Mouse (Mus musculus) cortical plate, adult 2 months (tissue): ENCODE measurements around the gene Fam114a2.

ENCODE experiments used
- CTCF ChIP-seq: fragments of 200-500 bp; IDR thresholded peaks from 2 replicates; pipeline ENCODE4 v1.5.1; 2011; ENCODE audit warnings: mild to moderate bottlenecking, control low read depth, low read length; ENCODE audit not compliant: insufficient read depth; ENCODE audit errors: extremely low read depth
- POLR2A ChIP-seq: fragments of 200-500 bp; IDR thresholded peaks from 2 replicates; pipeline ENCODE4 v1.6.1; 2011; ENCODE audit warnings: mild to moderate bottlenecking, low read length, control low read depth; ENCODE audit not compliant: insufficient read depth; ENCODE audit errors: extremely low read depth

DNA sequence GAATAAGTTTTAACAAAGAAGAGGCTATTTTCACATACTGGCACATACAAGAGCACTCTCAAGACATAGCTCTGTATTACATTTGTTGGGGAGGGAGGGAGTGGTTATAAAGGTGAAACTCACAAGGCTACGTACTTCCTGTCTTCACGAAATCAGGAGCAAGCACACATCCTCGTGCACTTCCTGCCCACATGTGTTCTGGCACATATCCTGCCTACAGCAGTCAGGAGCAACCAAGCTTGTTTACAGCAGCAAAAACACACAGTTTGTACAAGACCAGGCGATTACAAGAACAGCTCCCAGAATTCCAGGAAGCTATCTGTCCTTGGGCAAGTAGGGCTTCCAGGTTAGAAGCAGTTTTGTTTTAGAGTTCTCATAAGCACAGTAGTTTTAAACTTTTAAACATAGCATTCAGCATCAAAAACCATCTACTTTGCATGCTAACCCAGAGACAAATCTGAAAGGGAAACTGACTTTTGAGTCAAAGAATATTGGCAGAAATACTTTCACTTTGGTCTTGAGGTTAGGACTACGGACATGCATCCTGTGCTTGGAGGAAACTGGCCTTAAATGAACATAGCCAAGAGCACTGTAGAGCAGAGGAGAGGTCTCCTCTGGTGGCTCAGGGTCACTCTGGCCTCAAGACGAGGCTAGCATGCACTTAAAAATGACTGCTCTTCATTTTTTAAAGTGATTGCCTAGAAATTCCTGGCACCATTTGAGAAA lies 73.0 kb downstream of the Fam114a2 start:
- TF ChIP-seq CTCF, result no peak
- TF ChIP-seq POLR2A, result no peak
